Mouse (Mus musculus) forebrain, embryonic 10.5 days (tissue): ENCODE measurements around the gene Boc. TPM values are rescaled to one million over a fixed set of nuclear protein-coding genes. Genes with fewer than 3 reads are reported as not detected.
A peak's percentile ranks its signal among the peaks of the same experiment; 100 is the strongest.

Experiments used
- DNase-seq: peaks from one replicate; pipeline ENCODE4 v3.0.0-alpha.2; 2017; ENCODE audit warnings: low spot score; ENCODE audit errors: extremely low spot score
- H3K27ac ChIP-seq: fragments of 300-500 bp; sonication (generic); 2 replicates; pipeline ENCODE4 v1.5.1; 2016; ENCODE audit warnings: mild to moderate bottlenecking
- H3K27me3 ChIP-seq: fragments of 300-500 bp; sonication (generic); 2 replicates; pipeline ENCODE4 v1.6.1; 2016; ENCODE audit warnings: mild to moderate bottlenecking; ENCODE audit not compliant: poor library complexity, severe bottlenecking
- H3K36me3 ChIP-seq: fragments of 300-500 bp; sonication (generic); replicated peaks from 2 replicates; pipeline ENCODE4 v1.6.1; 2016; ENCODE audit warnings: mild to moderate bottlenecking, moderate library complexity
- H3K4me1 ChIP-seq: fragments of 300-500 bp; sonication (generic); 2 replicates; pipeline ENCODE4 v1.6.1; 2016
- H3K4me3 ChIP-seq: fragments of 300-500 bp; sonication (generic); 2 replicates; pipeline ENCODE4 v1.5.1; 2016; ENCODE audit warnings: mild to moderate bottlenecking, moderate library complexity
- H3K9me3 ChIP-seq: fragments of 300-500 bp; sonication (generic); 2 replicates; pipeline ENCODE4 v1.6.1; 2016; ENCODE audit warnings: mild to moderate bottlenecking, moderate library complexity
- WGBS: fragments of 180-500 bp; shearing (Covaris S2); methylation state at CpG from one replicate; pipeline ENCODE4 v1.1.7; 2016; 5-methylcytosine and 5-hydroxymethylcytosine counted together
- polyA plus RNA-seq: library from polyadenylated mRNA; unstranded; fragments of >200 nt; fragmentation: Nextera tagmentation; extraction: Ambion mirVana; gene quantifications from 2 replicates; pipeline ENCODE4 v1.2.1, GENCODE M21; 2016

Boc gene
- polyA plus RNA-seq, 1 experiment from 2014 or later = 25.9 TPM

DNA sequence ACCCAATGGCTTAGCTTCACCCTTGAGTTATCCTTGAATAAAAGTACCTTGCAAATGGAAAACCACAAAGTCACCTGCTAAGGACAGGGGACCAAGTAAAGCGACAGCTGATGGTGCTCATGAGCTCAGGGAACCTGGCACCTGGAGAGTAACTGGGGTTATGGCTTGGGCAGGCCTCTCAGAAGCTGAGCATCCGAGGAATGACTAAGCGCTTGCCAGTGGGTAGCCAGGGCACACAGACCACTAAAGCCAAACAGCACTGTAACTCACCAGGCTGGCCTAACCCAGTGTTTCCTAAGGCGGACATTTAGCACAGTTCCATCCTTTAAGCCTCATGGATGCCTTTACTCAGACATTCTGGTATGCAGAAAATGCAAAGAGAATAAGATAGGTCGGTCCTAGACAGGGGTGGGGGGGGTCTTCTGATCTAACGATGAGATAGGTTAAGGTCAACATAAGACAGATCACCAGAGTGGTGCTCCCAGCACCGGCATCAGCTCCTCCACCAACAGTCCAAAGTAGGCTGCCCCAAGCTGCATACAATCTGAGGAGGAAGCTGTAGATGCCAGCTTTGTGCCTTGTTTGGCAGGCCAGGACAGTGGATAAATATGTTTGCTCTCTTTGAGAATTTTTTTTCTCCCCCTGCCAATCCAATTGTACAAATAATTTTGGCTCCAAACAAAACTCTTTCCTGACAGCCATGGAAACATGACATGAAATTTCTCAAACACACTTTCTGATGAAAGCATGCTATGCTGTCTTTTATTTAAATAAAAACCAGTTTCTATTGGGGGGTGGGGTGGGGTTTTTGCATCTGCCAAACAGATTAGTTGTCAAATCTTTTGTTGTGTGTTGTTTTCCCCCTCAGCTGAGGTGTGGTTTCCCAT, 49.0 kb downstream of the Boc start:
- H3K4me3 ChIP-seq = no peak overlapping the region
- peaks cover 18% of the 10 kb centered on the region for H3K4me1 ChIP-seq
- H3K36me3 ChIP-seq = peaks cover 100% of the 10 kb centered on the region
- no peak for DNase-seq
- H3K27me3 ChIP-seq = no peaks in the 10 kb centered on the region
- no peak overlapping the region for H3K27ac ChIP-seq
- 86% methylated on average over 7 of the region's 7 CpGs for WGBS
- H3K9me3 ChIP-seq = peaks cover 5% of the 10 kb centered on the region; the same call in 1 of the 2 replicates

DNA sequence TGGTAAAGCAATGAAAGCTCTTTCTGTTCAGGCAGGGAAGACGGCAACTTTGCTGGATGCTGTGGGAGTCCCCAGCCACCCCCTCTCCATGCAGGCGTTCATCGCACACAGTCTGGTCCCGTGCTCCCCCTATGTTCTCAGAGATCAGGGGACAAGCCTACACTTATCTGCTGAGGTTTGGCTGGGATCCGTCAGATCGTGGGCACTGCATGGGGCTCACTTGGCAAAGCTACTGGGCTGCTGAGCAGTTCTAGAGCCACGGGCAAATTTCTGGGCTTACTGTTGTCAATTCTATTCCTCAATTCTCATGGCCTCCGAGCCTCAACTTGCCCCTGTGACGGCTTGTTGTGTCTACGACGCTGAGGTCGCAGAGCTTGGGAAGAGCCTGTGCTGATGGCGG, 49.9 kb downstream of the Boc start:
- 95% methylated on average over 13 of the region's 13 CpGs for WGBS
- peaks cover 10% of the 10 kb centered on the region; the same call in 1 of the 2 replicates for H3K9me3 ChIP-seq
- peaks cover 18% of the 10 kb centered on the region for H3K4me1 ChIP-seq
- H3K27ac ChIP-seq = no peak overlapping the region
- H3K4me3 ChIP-seq = no peak overlapping the region
- H3K36me3 ChIP-seq = peaks cover 100% of the 10 kb centered on the region
- no peak for DNase-seq
- no peaks in the 10 kb centered on the region for H3K27me3 ChIP-seq

DNA sequence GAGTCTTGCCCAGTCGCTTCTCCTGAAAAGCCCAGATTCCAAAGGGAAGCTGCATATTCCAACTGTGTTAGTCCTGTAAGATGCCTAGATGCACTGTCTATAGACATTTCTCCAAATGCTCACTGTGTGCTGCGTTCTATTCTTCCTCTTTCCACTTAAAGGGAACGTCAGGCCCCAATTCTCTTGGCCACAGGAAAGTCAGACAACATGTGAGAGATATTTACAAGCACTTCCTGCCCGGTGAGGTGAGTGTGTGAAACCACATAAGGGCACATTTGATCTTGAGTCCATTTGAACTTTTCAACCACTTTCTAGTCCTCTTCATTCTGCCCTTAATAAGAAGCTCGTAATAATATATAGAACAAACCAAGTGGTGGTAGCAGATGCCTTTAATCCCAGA, 50.7 kb downstream of the Boc start:
- 85% methylated on average over 5 of the region's 5 CpGs for WGBS

DNA sequence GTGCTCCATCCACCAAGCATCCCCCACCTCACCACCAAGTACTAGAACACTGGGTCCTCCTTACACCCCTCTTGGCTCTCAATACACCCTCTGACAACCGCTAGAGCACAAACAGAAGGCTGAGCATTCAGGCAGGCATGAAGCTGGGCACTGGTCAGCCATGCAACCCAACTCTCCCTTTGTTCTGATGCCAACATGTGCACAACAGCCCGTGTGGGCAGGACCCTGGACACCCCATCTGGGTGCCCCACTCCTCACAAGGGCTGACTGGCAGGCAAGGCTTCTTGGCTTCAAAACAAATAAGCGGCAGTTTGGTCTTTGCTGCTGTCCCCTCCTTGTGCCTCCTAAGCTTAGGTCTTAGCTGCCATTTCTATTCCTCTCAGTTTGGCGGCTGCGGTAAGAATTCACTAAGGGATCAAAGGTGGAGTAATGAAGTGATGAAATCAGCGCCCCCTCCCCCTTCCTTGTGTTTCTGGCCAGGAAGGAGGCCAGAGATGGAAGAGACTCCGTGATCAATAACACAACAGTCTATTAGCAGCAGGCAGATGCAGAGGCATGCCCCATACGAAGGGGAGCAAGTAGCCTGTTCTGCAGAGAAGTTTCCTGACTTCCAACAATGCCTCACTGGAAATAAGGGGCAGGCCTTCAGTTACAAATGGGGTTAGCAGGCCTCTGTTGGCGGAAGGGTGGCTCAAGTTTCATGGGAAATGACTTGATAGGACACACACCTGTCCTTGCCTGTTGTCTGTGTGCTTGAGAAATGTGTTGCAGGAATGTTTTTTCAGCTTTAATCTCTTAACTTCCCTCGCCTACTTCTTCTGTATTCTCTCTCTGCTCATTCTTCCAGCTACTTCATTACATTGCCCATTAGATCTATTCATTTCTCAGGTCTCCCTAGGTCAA, 51.4 kb downstream of the Boc start:
- DNase-seq = no peak
- WGBS = 75% methylated on average over 10 of the region's 10 CpGs
- peaks cover 100% of the 10 kb centered on the region for H3K36me3 ChIP-seq
- peaks cover 10% of the 10 kb centered on the region; the same call in 1 of the 2 replicates for H3K9me3 ChIP-seq
- peak overlapping the region; percentile 57; the same call in 1 of the 2 replicates for H3K27ac ChIP-seq
- peaks cover 18% of the 10 kb centered on the region for H3K4me1 ChIP-seq
- H3K4me3 ChIP-seq = no peak overlapping the region
- no peaks in the 10 kb centered on the region for H3K27me3 ChIP-seq

More for the DNA sequence above, 50.7 kb downstream of the Boc start:
- Histone ChIP-seq H3K9me3 (peaks cover 10% of the 10 kb centered on the region; the same call in 1 of the 2 replicates), H3K4me3 (no peak overlapping the region), H3K4me1 (peaks cover 18% of the 10 kb centered on the region), H3K27ac (no peak overlapping the region; the same call in 1 of the 2 replicates), H3K27me3 (no peaks in the 10 kb centered on the region), H3K36me3 (peaks cover 100% of the 10 kb centered on the region)
- no peak for DNase-seq

DNA sequence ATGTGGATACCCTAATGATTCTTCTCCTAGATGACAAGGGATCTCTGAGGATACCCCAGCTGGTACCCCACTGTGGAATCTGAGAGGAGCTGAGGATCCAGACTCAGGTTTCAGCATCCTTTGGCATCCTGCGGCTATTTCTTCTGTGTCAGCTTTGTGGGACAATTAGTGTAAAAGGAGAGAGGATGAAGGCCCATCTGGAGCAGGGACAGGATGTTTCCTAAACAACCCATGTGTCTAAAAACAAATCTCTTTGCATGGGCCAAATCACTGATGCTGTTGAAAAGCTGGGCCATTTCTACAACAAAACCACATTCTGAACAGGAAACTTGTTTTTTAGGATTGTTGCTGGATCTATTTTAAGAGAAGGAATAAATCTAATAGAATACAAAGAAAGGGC, 53.5 kb downstream of the Boc start:
- Histone ChIP-seq H3K4me3 (no peak overlapping the region), H3K9me3 (peaks cover 10% of the 10 kb centered on the region; the same call in 1 of the 2 replicates), H3K27ac (no peak overlapping the region), H3K36me3 (peaks cover 100% of the 10 kb centered on the region), H3K27me3 (no peaks in the 10 kb centered on the region), H3K4me1 (peaks cover 15% of the 10 kb centered on the region)
- 88% methylated on average over 1 of the region's 1 CpGs for WGBS
- no peak for DNase-seq

DNA sequence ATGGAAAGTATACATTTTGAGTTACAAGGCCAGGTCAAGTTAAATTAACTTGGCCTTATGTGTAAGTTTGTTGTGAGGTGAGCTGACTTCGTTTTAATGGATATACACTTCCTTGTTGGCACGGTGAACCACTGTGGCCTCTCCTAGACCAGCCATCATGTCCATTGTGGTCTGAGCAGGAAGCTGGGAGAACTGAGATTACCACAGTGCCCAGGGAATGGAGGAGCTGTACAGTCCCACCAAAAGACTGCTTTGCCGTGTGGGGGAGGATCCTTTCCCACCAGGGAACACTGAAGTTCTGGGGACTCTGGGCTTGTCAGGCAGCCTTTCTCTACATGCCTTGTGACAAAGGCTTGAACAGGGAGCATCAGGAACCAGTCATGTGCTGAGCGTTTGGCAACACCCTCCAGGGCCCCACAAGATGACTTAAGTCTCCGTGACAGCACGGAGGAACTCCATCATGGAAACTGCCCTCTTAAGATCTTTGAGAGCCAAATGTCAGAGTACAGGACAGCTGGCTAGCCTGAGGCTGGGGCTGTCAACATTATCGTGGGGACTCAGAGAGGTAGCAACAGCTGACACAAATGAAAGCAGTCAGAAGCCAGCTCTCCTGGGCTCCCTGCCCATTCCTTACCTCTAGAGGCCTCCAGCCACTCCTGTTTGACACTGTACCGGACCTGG, 55.7 kb downstream of the Boc start:
- 85% methylated on average over 8 of the region's 8 CpGs for WGBS
- DNase-seq = no peak
- H3K9me3 ChIP-seq = peaks cover 19% of the 10 kb centered on the region; the same call in 1 of the 2 replicates
- H3K27me3 ChIP-seq = no peaks in the 10 kb centered on the region
- no peak overlapping the region for H3K27ac ChIP-seq
- H3K4me3 ChIP-seq = no peak overlapping the region
- H3K36me3 ChIP-seq = peaks cover 100% of the 10 kb centered on the region
- peaks cover 14% of the 10 kb centered on the region for H3K4me1 ChIP-seq

DNA sequence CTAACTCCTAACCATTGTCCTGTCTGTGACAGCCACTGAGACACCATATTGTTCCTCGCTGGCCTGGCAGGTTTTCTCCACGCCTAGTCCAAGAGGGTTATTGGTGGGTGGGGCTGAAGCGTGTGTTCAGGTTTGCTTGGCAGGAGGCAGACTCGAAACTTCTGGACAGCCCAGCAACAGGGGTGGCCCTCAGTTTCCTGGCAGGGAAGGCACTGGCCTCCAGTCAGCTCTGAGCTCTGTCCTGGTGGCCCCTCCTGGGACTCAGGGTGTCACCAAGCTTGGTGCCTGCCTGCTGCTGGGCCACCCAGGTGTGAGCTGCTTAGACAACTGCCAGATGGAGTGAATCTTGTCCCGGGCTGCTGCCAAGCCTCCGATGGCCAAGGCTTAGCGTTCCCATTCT, 56.4 kb downstream of the Boc start:
- no peak overlapping the region for H3K4me3 ChIP-seq
- H3K9me3 ChIP-seq = peaks cover 19% of the 10 kb centered on the region; the same call in 1 of the 2 replicates
- H3K36me3 ChIP-seq = peaks cover 100% of the 10 kb centered on the region
- no peak overlapping the region for H3K27ac ChIP-seq
- no peaks in the 10 kb centered on the region for H3K27me3 ChIP-seq
- DNase-seq = no peak
- 89% methylated on average over 7 of the region's 7 CpGs for WGBS
- peaks cover 7% of the 10 kb centered on the region for H3K4me1 ChIP-seq

DNA sequence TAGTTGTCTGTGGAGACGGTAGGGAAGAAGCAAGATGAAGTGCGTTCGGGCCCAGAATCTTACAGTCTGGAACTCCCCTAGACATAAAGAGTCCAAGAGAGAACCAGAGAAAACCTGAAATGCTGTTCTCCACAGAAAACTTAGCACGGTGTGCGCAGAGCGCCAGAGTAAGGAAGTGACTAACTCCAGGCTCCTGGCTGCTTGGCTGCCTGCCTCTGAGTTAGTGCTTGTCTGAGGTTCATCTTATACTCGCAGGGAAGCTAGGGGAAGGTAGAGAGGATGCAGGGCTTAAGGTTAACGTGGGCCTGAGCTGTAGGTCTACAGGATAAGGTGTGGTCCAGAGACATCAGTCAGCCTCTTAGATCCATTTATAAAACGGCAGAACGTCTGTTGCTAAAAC, 56.9 kb downstream of the Boc start:
- H3K27ac ChIP-seq = no peak overlapping the region
- peaks cover 19% of the 10 kb centered on the region; the same call in 1 of the 2 replicates for H3K9me3 ChIP-seq
- 95% methylated on average over 10 of the region's 10 CpGs for WGBS
- peaks cover 1% of the 10 kb centered on the region for H3K4me1 ChIP-seq
- H3K27me3 ChIP-seq = no peaks in the 10 kb centered on the region
- H3K36me3 ChIP-seq = peaks cover 100% of the 10 kb centered on the region
- no peak overlapping the region for H3K4me3 ChIP-seq
- DNase-seq = no peak

DNA sequence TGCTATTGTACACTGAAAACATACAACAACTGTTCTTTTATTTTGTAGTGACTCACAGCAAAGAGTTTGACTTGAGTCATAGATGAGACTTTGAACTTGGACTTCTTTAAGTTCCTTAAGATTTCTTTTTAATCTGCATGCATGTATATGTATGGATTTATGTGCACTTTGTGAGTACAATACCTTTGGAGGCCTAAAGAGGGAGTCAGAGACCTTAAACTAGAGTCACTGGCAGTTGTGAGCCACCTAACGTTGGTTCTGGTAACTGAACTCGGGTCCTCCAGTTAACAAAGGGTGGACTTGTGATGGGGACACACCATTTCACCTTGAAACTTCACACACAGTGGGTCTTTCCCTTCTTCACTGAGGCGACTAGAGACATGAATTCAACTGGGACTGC, 60.2 kb downstream of the Boc start:
- Histone ChIP-seq H3K4me1 (peaks cover 31% of the 10 kb centered on the region), H3K27ac (no peak overlapping the region), H3K9me3 (peaks cover 9% of the 10 kb centered on the region; the same call in 1 of the 2 replicates), H3K36me3 (peaks cover 100% of the 10 kb centered on the region), H3K27me3 (no peaks in the 10 kb centered on the region), H3K4me3 (no peak overlapping the region)
- WGBS = 89% methylated on average over 3 of the region's 3 CpGs
- DNase-seq = no peak

DNA sequence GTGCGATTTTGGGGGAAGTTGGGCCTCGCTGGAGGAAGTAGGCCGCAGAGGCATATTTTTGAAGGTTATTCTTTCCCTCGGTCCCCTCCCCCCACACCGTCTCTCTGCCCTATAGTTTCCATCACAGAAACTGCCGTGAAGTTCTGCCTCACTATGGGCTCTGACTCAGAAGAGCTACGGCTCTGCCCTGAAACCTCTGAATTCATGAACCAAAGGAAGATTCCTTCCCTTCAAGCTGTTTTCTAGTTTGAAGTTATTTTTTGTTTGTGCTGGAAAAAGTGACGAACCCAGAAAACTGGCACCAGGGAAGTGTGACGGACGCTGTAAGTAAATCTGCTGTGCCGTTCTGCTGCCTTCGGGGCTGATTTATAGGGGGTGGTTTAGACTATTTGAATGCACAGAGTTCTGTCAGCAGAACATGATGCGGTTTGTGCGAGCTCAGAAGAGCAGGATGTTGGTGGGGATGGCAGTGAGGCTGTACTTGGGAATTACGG, 61.7 kb downstream of the Boc start:
- H3K27me3 ChIP-seq = no peaks in the 10 kb centered on the region
- H3K4me1 ChIP-seq = peaks cover 38% of the 10 kb centered on the region
- no peak for DNase-seq
- H3K9me3 ChIP-seq = peaks cover 9% of the 10 kb centered on the region; the same call in 1 of the 2 replicates
- no peak overlapping the region for H3K27ac ChIP-seq
- H3K4me3 ChIP-seq = no peak overlapping the region
- H3K36me3 ChIP-seq = peaks cover 100% of the 10 kb centered on the region
- WGBS = 92% methylated on average over 15 of the region's 15 CpGs

DNA sequence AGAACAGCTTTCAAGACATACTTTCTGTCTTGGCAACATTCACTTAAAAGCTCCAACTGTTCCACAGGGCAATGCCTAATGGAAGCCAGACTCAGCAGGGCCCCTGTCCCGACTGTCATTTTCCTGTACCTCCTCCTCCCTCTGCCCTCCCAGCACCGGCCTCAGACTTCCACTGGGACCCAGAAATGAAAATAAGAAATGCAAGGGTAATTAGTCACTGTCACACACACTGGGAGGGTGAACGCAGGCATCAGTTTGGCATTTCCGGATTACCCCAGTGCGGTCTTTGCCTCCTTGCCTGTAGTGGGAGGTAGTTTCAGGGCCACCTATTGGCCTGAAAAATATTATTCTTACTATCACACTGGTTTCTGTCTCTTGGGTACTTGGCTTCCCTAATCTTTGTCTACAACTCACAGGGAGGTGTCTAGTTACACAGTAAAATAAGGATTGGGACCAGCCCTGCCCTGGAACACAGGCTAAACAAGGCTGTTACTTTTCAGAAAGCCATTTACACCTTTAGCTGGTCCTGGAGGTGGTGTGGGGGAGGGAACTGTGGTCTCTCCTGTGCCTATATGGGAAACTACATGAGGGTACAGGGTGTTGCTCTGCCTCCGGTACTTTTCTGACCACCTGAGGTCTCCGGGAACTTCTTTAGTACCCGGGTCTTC, 64.1 kb downstream of the Boc start:
- 51% methylated on average over 8 of the region's 8 CpGs for WGBS
- no peak for DNase-seq
- Histone ChIP-seq H3K9me3 (peaks cover 9% of the 10 kb centered on the region; the same call in 1 of the 2 replicates), H3K36me3 (peaks cover 100% of the 10 kb centered on the region), H3K4me3 (no peak overlapping the region), H3K4me1 (peaks cover 38% of the 10 kb centered on the region), H3K27me3 (no peaks in the 10 kb centered on the region), H3K27ac (peak overlapping the region; percentile 71)
